Mouse (Mus musculus) heart, embryonic 14.5 days (tissue): Measurements from ENCODE around the gene Gfpt1. TPM values are rescaled to one million over a fixed set of nuclear protein-coding genes. Genes with fewer than 3 reads are reported as not detected.

Source experiments
- ATAC-seq: fragments of 200-750 bp; cut with Nextera tagmentation; 2 replicates; pipeline ENCODE4 v1.8.0; 2017; ENCODE audit warnings: low read depth, moderate TSS enrichment; ENCODE audit not compliant: insufficient number of reproducible peaks, insufficient read depth, low FRiP score
- H3K27ac ChIP-seq, 2 experiments: fragments of 200-500 bp in 1 of 2; fragments of 300-500 bp in 1 of 2; sonication (generic) in 1 of 2; replicated peaks in 1 of 2; 2 replicates each; pipeline ENCODE4 v1.5.1; 2012 to 2014; ENCODE audit warnings: low read depth in 2 of 2, low read length in 2 of 2, control low read depth in 1 of 2, mild to moderate bottlenecking in 1 of 2, mixed read lengths in 1 of 2; ENCODE audit not compliant: control insufficient read depth in 1 of 2, insufficient read depth in 1 of 2
- H3K27me3 ChIP-seq: fragments of 300-500 bp; sonication (generic); 2 replicates; pipeline ENCODE4 v1.6.1; 2014; ENCODE audit warnings: mild to moderate bottlenecking, low read length, control low read depth; ENCODE audit not compliant: control insufficient read depth, insufficient read depth
- H3K36me3 ChIP-seq: fragments of 300-500 bp; sonication (generic); 2 replicates; pipeline ENCODE4 v1.6.1; 2014; ENCODE audit warnings: mild to moderate bottlenecking, control low read depth, low read length, mixed read lengths; ENCODE audit not compliant: control insufficient read depth, insufficient read depth
- H3K4me1 ChIP-seq, 2 experiments: fragments of 200-500 bp in 1 of 2; fragments of 300-500 bp in 1 of 2; sonication (generic) in 1 of 2; 2 replicates each; pipeline ENCODE4 v1.6.1; 2012 to 2014; ENCODE audit warnings: low read length in 2 of 2, control low read depth in 1 of 2, mixed read lengths in 1 of 2; ENCODE audit not compliant: control insufficient read depth in 2 of 2, insufficient read depth in 2 of 2
- H3K4me2 ChIP-seq: fragments of 300-500 bp; sonication (generic); 2 replicates; pipeline ENCODE4 v1.6.1; 2014; ENCODE audit warnings: mild to moderate bottlenecking, low read length
- H3K4me3 ChIP-seq, 2 experiments: fragments of 200-500 bp in 1 of 2; fragments of 300-500 bp in 1 of 2; sonication (generic) in 1 of 2; 2 replicates each; pipeline ENCODE4 v1.5.1; 2012 to 2014; ENCODE audit warnings: low read length in 2 of 2, mild to moderate bottlenecking in 2 of 2, control low read depth in 1 of 2, low read depth in 1 of 2, moderate library complexity in 1 of 2; ENCODE audit not compliant: control insufficient read depth in 1 of 2, insufficient read depth in 1 of 2
- H3K9ac ChIP-seq: fragments of 300-500 bp; sonication (generic); 2 replicates; pipeline ENCODE4 v1.6.1; 2014; ENCODE audit warnings: mild to moderate bottlenecking, low read length
- H3K9me3 ChIP-seq: fragments of 300-500 bp; sonication (generic); 2 replicates; pipeline ENCODE4 v1.6.1; 2016; ENCODE audit warnings: low read length, control low read depth; ENCODE audit not compliant: control insufficient read depth
- WGBS: fragments of 180-500 bp; shearing (Covaris S2); extraction: QIAGEN DNeasy Blood & Tissue Kit; methylation state at CpG from one replicate; pipeline ENCODE4 v1.1.7; 2014; 5-methylcytosine and 5-hydroxymethylcytosine counted together
- polyA plus RNA-seq: library from polyadenylated mRNA; unstranded; fragments of >200 nt; fragmentation: Nextera tagmentation; extraction: Ambion mirVana; gene quantifications from 2 replicates; pipeline ENCODE4 v1.2.1, GENCODE M21; 2014

The Gfpt1 gene
- polyA plus RNA-seq, 1 experiment from 2014 or later = 12.3 TPM

DNA sequence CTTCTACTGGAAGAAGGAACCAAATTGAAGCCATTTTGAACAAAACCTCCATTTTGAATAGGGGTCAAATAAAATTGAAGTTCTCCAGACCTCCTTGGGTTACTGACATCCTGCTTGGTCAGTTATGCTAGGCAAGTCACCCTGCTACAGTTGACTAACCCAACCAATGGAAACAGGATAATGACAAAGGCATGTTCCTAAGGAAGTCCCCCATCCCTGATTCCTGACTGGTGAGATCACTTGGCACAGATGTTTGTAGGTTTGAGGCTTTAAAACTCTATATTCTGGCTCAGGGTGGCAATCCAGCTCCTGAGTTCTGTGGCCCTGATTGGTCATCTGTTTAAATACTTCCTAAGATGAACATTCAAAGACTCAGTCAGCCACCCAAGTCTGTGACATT is 37.1 kb upstream of the Gfpt1 start:
- Histone ChIP-seq H3K27ac (no peak overlapping the region), H3K36me3 (no peaks in the 10 kb centered on the region), H3K4me1 (peaks cover 0 to 15% of the 10 kb centered on the region in 2 experiments; a peak in 3 of 4 replicates), H3K4me2 (no peak overlapping the region), H3K9me3 (no peaks in the 10 kb centered on the region), H3K27me3 (no peaks in the 10 kb centered on the region), H3K9ac (no peak overlapping the region), H3K4me3 (no peak overlapping the region)
- no peak for ATAC-seq

DNA sequence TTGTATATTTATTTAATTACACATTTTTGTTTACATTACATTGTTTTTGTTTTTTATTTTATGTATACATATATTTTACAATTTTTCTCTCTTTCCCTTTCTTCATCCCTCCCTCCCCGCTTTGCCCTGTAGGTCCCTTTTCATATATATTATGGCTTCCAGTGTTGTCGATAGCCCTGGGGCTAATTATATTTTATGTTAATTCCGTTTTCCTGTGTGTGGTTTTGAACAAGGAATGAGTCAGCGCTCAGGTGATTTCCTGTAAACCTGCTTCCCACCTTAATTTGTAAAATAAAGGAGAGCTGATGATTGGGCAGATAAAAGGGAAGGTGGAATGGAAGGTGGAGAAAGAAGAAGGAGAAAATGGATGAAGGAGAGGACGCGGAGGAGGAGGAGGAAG is 33.8 kb upstream of the Gfpt1 start, which contains the start of gene Nfu1:
Gene Nfu1, plus strand, starts transcription at position 350 of the 400 bp plus-strand sequence.
- Histone ChIP-seq H3K9ac (peak within 1 kb of the TSS; percentile 95), H3K27me3 (no peaks in the 10 kb centered on the region), H3K36me3 (peaks cover 15% of the 10 kb centered on the region), H3K4me3 (peak within 1 kb of the TSS; percentile 63 to 93), H3K9me3 (no peaks in the 10 kb centered on the region), H3K4me1 (peaks cover 2 to 7% of the 10 kb centered on the region in 2 experiments; a peak in 2 of 4 replicates), H3K4me2 (peak within 1 kb of the TSS; percentile 74), H3K27ac (peak within 1 kb of the TSS; percentile 75 to 94)
- no peak for ATAC-seq
- WGBS = 77% methylated on average over 6 of the region's 6 CpGs

DNA sequence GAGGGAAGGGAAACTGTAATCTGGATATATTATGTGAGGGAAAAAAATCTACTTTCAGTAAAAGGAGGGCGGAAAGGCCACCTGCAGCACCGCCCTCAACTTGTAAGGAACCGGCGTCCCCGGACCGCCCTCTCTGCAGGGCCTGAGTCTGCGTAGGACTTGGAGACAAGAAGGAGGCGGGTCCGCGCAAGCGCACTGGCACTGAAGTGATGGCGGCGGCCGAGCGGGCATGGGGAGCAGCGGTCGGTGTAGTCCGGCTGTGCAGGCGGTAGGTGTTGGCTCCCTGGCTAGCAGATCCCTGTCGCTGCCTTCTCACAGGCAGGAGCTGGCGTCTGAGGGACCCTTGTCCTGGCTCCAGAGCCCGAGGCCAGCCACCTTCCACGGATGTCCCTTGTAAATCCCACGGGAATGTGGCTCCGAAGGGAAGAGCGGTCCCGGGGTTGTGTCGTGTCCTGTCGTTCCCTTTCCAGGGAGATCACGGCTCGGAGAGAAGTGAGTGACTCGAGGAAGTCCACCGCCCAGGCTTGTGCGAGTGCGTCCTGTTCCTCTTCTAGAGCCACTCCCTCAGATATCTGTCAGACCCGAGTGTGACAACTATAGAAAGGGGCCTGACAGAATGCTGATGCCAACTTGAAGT is 32.8 kb upstream of the Gfpt1 start:
- peak overlapping the region; percentile 95 for H3K9ac ChIP-seq
- peaks cover 2 to 7% of the 10 kb centered on the region in 2 experiments; a peak in 2 of 4 replicates for H3K4me1 ChIP-seq
- H3K4me3 ChIP-seq = peak overlapping the region; percentile 63 to 93
- peak overlapping the region; percentile 75 to 94 for H3K27ac ChIP-seq
- no peaks in the 10 kb centered on the region for H3K27me3 ChIP-seq
- peak; percentile 89 for ATAC-seq
- no peaks in the 10 kb centered on the region for H3K9me3 ChIP-seq
- peak overlapping the region; percentile 74 for H3K4me2 ChIP-seq
- 0% methylated on average over 35 of the region's 36 CpGs for WGBS
- H3K36me3 ChIP-seq = peaks cover 20% of the 10 kb centered on the region

DNA sequence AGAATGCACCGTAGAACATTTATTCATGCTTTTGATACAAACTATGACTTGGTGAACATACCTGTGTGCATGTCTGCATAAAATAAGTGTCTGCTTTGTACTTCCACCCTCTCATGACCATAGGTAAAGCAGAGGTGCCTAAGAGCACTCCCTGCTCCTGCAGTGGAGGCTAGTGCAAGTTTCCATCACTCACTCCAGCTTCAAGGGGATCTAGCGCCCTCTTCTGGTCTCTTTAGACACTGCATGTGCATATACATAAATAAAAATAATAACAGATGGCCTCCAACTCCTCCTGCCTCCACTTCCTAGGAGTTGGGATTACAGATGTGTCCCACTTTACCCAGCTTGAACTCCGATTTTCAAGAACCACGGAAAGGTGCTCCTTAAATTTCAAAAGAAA is 25.7 kb upstream of the Gfpt1 start:
- ATAC-seq = no peak
- no peaks in the 10 kb centered on the region for H3K27me3 ChIP-seq
- 60% methylated on average over 4 of the region's 4 CpGs for WGBS
- H3K9me3 ChIP-seq = 0 out of 2 replicates have a peak, but pooled peaks cover 6% of the 10 kb centered on the region
- no peak overlapping the region for H3K4me3 ChIP-seq
- peaks cover 85% of the 10 kb centered on the region for H3K36me3 ChIP-seq
- H3K4me1 ChIP-seq = no peaks in the 10 kb centered on the region
- H3K4me2 ChIP-seq = no peak overlapping the region
- H3K9ac ChIP-seq = no peak overlapping the region
- no peak overlapping the region for H3K27ac ChIP-seq

DNA sequence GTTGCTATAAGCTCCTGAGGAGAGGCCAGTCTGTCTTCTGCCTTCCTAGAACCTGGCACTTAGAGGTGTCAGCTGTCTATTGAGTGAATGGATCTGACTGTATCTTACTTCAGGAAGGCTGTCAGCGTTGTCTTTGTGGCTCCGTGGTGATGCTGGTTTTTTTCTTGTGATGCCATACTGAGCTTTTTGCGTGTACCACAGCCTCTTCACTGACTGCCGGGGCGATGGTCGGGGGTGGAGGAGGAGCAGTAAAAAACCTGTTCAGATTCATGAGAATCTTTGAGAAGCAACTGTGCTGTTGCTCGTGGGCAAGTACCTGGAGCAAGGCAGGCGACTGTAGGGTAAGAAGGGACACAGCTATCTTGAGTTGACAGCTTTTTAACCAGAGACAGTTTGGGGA is 23.8 kb upstream of the Gfpt1 start:
- Histone ChIP-seq H3K36me3 (peaks cover 88% of the 10 kb centered on the region), H3K4me2 (no peak overlapping the region), H3K27ac (no peak overlapping the region), H3K27me3 (no peaks in the 10 kb centered on the region), H3K9ac (no peak overlapping the region), H3K4me3 (no peak overlapping the region), H3K4me1 (no peaks in the 10 kb centered on the region), H3K9me3 (0 out of 2 replicates have a peak, but pooled peaks cover 6% of the 10 kb centered on the region)
- ATAC-seq = no peak
- WGBS = 88% methylated on average over 8 of the region's 8 CpGs

DNA sequence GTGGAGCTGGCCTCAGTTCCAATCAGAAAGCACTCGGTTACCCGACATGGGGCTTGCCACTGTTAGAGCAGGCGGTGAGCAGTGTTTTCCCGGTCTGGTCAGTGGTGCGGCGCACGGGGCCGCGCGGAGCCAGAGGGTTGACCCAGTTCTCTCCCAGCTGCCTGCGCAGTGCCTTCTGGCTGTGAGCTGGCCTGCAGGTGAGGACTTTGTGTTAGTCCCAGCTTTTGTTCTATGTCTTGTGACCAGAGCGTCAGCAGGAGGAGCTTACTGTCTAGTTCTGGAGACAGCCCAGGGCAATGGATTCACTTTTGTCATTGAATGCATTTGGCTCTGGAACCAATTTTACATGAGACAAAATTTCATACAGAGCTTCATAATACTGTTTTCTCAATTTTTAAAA is 20.9 kb upstream of the Gfpt1 start:
- WGBS = 98% methylated on average over 12 of the region's 12 CpGs
- peaks cover 96% of the 10 kb centered on the region for H3K36me3 ChIP-seq
- H3K9ac ChIP-seq = no peak overlapping the region
- ATAC-seq = no peak
- H3K27me3 ChIP-seq = no peaks in the 10 kb centered on the region
- H3K4me1 ChIP-seq = peaks cover 2 to 4% of the 10 kb centered on the region in 2 experiments; a peak in 1 of 4 replicates
- no peak overlapping the region for H3K4me3 ChIP-seq
- H3K27ac ChIP-seq = no peak overlapping the region
- 0 out of 2 replicates have a peak, but pooled peaks cover 6% of the 10 kb centered on the region for H3K9me3 ChIP-seq
- no peak overlapping the region for H3K4me2 ChIP-seq

DNA sequence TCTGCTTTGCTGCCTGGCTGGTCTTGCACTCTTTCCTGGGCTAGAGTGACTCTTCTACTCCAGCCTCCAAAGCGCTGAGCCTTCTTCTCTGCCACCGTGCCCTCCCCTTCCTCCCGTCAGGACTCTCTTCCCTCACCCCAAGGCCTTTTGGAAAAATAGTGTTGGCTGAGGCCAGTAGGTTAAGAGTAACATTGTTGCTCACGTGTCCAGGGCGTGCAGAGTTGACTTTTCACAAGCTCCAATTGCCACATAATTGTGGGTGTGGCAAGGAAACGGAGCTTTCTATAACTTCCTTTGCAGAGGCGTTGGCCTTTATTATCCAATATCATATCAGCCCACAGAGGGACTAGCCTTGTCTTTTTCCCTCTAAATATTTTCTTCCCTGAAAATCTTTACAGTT is 15.7 kb upstream of the Gfpt1 start:
- Histone ChIP-seq H3K4me1 (peaks cover 2 to 4% of the 10 kb centered on the region in 2 experiments; a peak in 1 of 4 replicates), H3K4me2 (no peak overlapping the region), H3K4me3 (no peak overlapping the region), H3K27me3 (no peaks in the 10 kb centered on the region), H3K36me3 (peaks cover 77% of the 10 kb centered on the region), H3K27ac (no peak overlapping the region), H3K9me3 (no peaks in the 10 kb centered on the region), H3K9ac (no peak overlapping the region)
- WGBS = 83% methylated on average over 7 of the region's 7 CpGs
- ATAC-seq = no peak

DNA sequence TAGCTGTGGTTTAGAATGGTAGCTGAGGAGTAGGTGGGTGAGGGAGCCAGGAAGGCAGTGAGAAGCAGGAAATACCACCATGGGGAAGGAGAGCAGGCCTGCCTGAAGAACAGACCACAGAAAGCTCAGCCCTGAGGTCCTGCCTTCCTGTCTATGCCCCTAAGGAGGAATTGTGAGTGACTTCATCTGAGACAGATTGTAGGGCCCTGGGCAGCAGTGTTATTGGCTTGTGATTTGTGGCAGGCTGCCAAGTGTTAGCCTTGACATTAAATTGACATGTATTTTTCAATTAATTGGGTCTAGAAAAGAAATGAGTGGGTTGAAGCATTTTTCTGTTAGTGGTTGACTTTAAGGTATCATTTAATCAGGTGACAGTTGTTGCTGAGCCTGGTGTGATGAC is 13.8 kb upstream of the Gfpt1 start:
- Histone ChIP-seq H3K4me2 (no peak overlapping the region), H3K9ac (no peak overlapping the region), H3K4me1 (peaks cover 2 to 4% of the 10 kb centered on the region in 2 experiments; a peak in 1 of 4 replicates), H3K27me3 (no peaks in the 10 kb centered on the region), H3K27ac (no peak overlapping the region), H3K9me3 (no peaks in the 10 kb centered on the region), H3K36me3 (peaks cover 60% of the 10 kb centered on the region), H3K4me3 (no peak overlapping the region)
- no peak for ATAC-seq
